Comparison of ENCODE assay signal across 11 mouse cellular contexts in genomic region chr1:177248638-177249037, GRCm38 (mm10). TPM values are rescaled to one million over a fixed set of nuclear protein-coding genes. Genes with fewer than 3 reads are reported as not detected.
DNase-seq lines count a peak whose midpoint lies in the region; ATAC-seq and TF ChIP-seq lines count a peak whose summit lies in the region.
"Had no signal": no experiment of that assay in that cellular context is flagged by ENCODE, and none has a peak within 500 bp of the region (broad histone marks: within the 10 kb centered on the region; RNA-seq: fewer than 3 reads in every experiment).

No protein-coding gene starts in this region.

- TF ChIP-seq EP300 in lung, postnatal 0 days (IDR thresholded peaks at IDR 0.05), result no peak

- H3K4me1 ChIP-seq in lung, postnatal 0 days (ENCODE audit: insufficient read depth, low read depth, low read length), result no peaks in the 10 kb centered on the region
- H3K4me1 ChIP-seq in bone marrow macrophage, adult 2 months (ENCODE audit: control insufficient read depth, insufficient read depth, low read length), result peaks cover 2% of the 10 kb centered on the region; the same call in 1 of the 2 replicates
- H3K4me1 ChIP-seq in megakaryocyte, embryonic 14.5 days, result peaks cover 26% of the 10 kb centered on the region; the same call in 1 of the 2 replicates

- H3K9me3 ChIP-seq in lung, postnatal 0 days (ENCODE audit: low read length), result no peaks in the 10 kb centered on the region
- H3K9me3 ChIP-seq in megakaryocyte, embryonic 14.5 days, result no peaks in the 10 kb centered on the region

- no peak overlapping the region for H3K9ac ChIP-seq in lung, postnatal 0 days (replicated peaks; ENCODE audit: low read depth)
- H3K9ac ChIP-seq: liver, embryonic 14.5 days had no signal

- H3K4me2 ChIP-seq in lung, postnatal 0 days (replicated peaks; ENCODE audit: low read depth, low read length), result no peak overlapping the region

- TF ChIP-seq CTCF in lung, postnatal 0 days (IDR thresholded peaks at IDR 0.05), result no peak
- no peak for TF ChIP-seq CTCF in bone marrow macrophage, adult 2 months (IDR thresholded peaks at IDR 0.05; ENCODE audit: low read depth, low read length)

- no peak for DNase-seq in frontal cortex, postnatal 10 days (ENCODE audit: low spot score in 2 of 2)
- peak; percentile 58 for DNase-seq in lung, postnatal 0 days (ENCODE audit: low spot score)
- no peak for DNase-seq in lung, postnatal 25 days (ENCODE audit: low spot score)
- no peak for DNase-seq in embryo, embryonic 9.5 days (ENCODE audit: extremely low spot score)
- DNase-seq in embryo, embryonic 10.5 days (ENCODE audit: low spot score), result no peak
- DNase-seq: kidney, adult 9 months; retina, postnatal 1 day had no signal

- H3K27ac ChIP-seq in lung, postnatal 0 days (ENCODE audit: low read length), result no peak overlapping the region
- H3K27ac ChIP-seq in bone marrow macrophage, adult 2 months (ENCODE audit: insufficient read depth, low read depth, low read length), result 0 out of 2 replicates have a peak overlapping the region, but pooled peaks have one; percentile 2
- H3K27ac ChIP-seq: liver, embryonic 14.5 days had no signal

- no peaks in the 10 kb centered on the region for H3K36me3 ChIP-seq in lung, postnatal 0 days (ENCODE audit: insufficient read depth, low read length)
- H3K36me3 ChIP-seq in megakaryocyte, embryonic 14.5 days (replicated peaks; ENCODE audit: low read length), result peaks cover 17% of the 10 kb centered on the region

- ATAC-seq in frontal cortex, adult (ENCODE audit: low TSS enrichment), result peak; percentile 41; the same call in 1 of the 2 replicates
- ATAC-seq in lung, postnatal 0 days, result no peak

- no peak for TF ChIP-seq POLR2A in bone marrow macrophage, adult 2 months (IDR thresholded peaks at IDR 0.05; ENCODE audit: borderline replicate concordance, low read depth, low read length)

- no peak overlapping the region for H3K4me3 ChIP-seq in lung, postnatal 0 days (ENCODE audit: low read depth, low read length)
- H3K4me3 ChIP-seq in bone marrow macrophage, adult 2 months (ENCODE audit: insufficient read depth, low read length), result peak overlapping the region; percentile 49
- H3K4me3 ChIP-seq in megakaryocyte, embryonic 14.5 days (replicated peaks), result peak overlapping the region; percentile 85

- H3K27me3 ChIP-seq in lung, postnatal 0 days (replicated peaks; ENCODE audit: insufficient read depth, low read length), result no peaks in the 10 kb centered on the region
- no peaks in the 10 kb centered on the region for H3K27me3 ChIP-seq in megakaryocyte, embryonic 14.5 days (replicated peaks)

- WGBS in lung, postnatal 0 days, result 44% methylated on average over 4 of the region's 4 CpGs

RNA-seq across cellular contexts. Expression of gene Akt3, which starts 9.4 kb away (rescaled TPM):
- polyA plus RNA-seq in lung, postnatal 0 days (2015; fragmentation: Nextera tagmentation; extraction: Ambion mirVana), result 4.0 and 5.0 TPM in 2 replicates
- polyA plus RNA-seq in bone marrow macrophage, adult 2 months (2012; ENCODE audit: insufficient read depth, insufficient read length, missing spikeins), result 29.7 and 32.6 TPM in 2 replicates
- polyA plus RNA-seq in megakaryocyte, embryonic 14.5 days (2012; ENCODE audit: insufficient read depth, low replicate concordance), result 1.2 TPM in 1 of 2 replicates, not detected in the other
